Mouse (Mus musculus) adrenal gland, postnatal 14 days (tissue): Measurements from ENCODE around the gene Csnk1e. TPM values are rescaled to one million over a fixed set of nuclear protein-coding genes. Genes with fewer than 3 reads are reported as not detected.

Experiments used
- DNase-seq: peaks from one replicate; pipeline ENCODE4 v3.0.0; 2021; ENCODE audit warnings: mixed read lengths
- total RNA-seq: library from RNA; stranded (reverse); gene quantifications from 2 replicates; pipeline ENCODE4 v1.2.3, GENCODE M21; 2021

Gene Csnk1e
- total RNA-seq, 1 experiment from 2014 or later, result 66.7 TPM

GRCm38 (mm10) chr15:79395281-79395680 lies 60.1 kb downstream of the Csnk1e start:
- no peak for DNase-seq

GRCm38 (mm10) chr15:79394842-79395241 lies 60.5 kb downstream of the Csnk1e start:
- DNase-seq, result no peak

GRCm38 (mm10) chr15:79393101-79393500 lies 62.3 kb downstream of the Csnk1e start:
- no peak for DNase-seq

GRCm38 (mm10) chr15:79392527-79392926 lies 62.8 kb downstream of the Csnk1e start:
- DNase-seq, result no peak

GRCm38 (mm10) chr15:79391447-79392093 lies 63.8 kb downstream of the Csnk1e start:
- DNase-seq, result peak; percentile 79

GRCm38 (mm10) chr15:79390434-79390833 lies 64.9 kb downstream of the Csnk1e start:
- peak; percentile 86 for DNase-seq

- no peak for DNase-seq
Observed at GRCm38 (mm10) chr15:79388171-79388570, 67.2 kb downstream of the Csnk1e start.

GRCm38 (mm10) chr15:79387611-79388010 lies 67.8 kb downstream of the Csnk1e start:
- no peak for DNase-seq

GRCm38 (mm10) chr15:79387081-79387480 lies 68.3 kb downstream of the Csnk1e start:
- DNase-seq, result no peak

GRCm38 (mm10) chr15:79381644-79382043 lies 73.7 kb downstream of the Csnk1e start:
- DNase-seq, result no peak

- peak; percentile 86 for DNase-seq
Observed at GRCm38 (mm10) chr15:79380468-79381444, 74.6 kb downstream of the Csnk1e start.

- no peak for DNase-seq
Observed at GRCm38 (mm10) chr15:79379658-79380057, 75.7 kb downstream of the Csnk1e start.

GRCm38 (mm10) chr15:79378608-79379007 lies 76.8 kb downstream of the Csnk1e start:
- no peak for DNase-seq

GRCm38 (mm10) chr15:79377681-79378080 lies 77.7 kb downstream of the Csnk1e start:
- DNase-seq, result peak; percentile 83

- DNase-seq, result no peak
Observed at GRCm38 (mm10) chr15:79374760-79375159, 80.6 kb downstream of the Csnk1e start.

GRCm38 (mm10) chr15:79370281-79370843 lies 85.0 kb downstream of the Csnk1e start:
- DNase-seq, result no peak

- no peak for DNase-seq
Observed at GRCm38 (mm10) chr15:79369452-79370280, 85.7 kb downstream of the Csnk1e start.

- no peak for DNase-seq
Observed at GRCm38 (mm10) chr15:79368861-79369440, 86.4 kb downstream of the Csnk1e start.

- DNase-seq, result peak; percentile 79
Observed at GRCm38 (mm10) chr15:79368313-79368811, 87.0 kb downstream of the Csnk1e start.
